Mouse (Mus musculus) myocyte (in vitro differentiated cells): ENCODE data around the gene Art3.

Experiments
- E2F4 ChIP-seq: IDR thresholded peaks from one replicate; pipeline ENCODE4 v1.6.1; 2011; ENCODE audit warnings: mild to moderate bottlenecking, control low read depth, moderate library complexity; ENCODE audit not compliant: insufficient read depth
- MAX ChIP-seq: IDR thresholded peaks from one replicate; pipeline ENCODE4 v1.6.1; 2011; ENCODE audit warnings: low read depth, mild to moderate bottlenecking, control low read depth
- MYOD1 ChIP-seq, 3 experiments: IDR thresholded peaks; one replicate each; pipeline ENCODE4 v1.6.1; 2011; ENCODE audit warnings: control low read depth in 2 of 3, low read depth in 2 of 3, mild to moderate bottlenecking in 2 of 3, moderate library complexity in 1 of 3; ENCODE audit not compliant: insufficient read length in 2 of 3, control insufficient read depth in 1 of 3
- MYOG ChIP-seq, 3 experiments: IDR thresholded peaks; one replicate each; pipeline ENCODE4 v1.6.1; 2011; ENCODE audit warnings: control low read depth in 2 of 3, low read depth in 2 of 3, mild to moderate bottlenecking in 2 of 3; ENCODE audit not compliant: insufficient read length in 2 of 3, control insufficient read depth in 1 of 3, insufficient read depth in 1 of 3
- POLR2A ChIP-seq: IDR thresholded peaks from one replicate; pipeline ENCODE4 v1.6.1; 2011; ENCODE audit warnings: low read depth, mild to moderate bottlenecking, control low read depth, moderate library complexity; ENCODE audit not compliant: insufficient read length
- POLR2AphosphoS2 ChIP-seq: IDR thresholded peaks from one replicate; pipeline ENCODE4 v1.6.1; 2011; ENCODE audit warnings: low read depth, control low read depth; ENCODE audit not compliant: insufficient read length
- REST ChIP-seq: IDR thresholded peaks from one replicate; pipeline ENCODE4 v1.6.1; 2011; ENCODE audit warnings: mild to moderate bottlenecking, control low read depth, moderate library complexity; ENCODE audit not compliant: insufficient read depth, insufficient read length
- SRF ChIP-seq: IDR thresholded peaks from one replicate; pipeline ENCODE4 v1.6.1; 2011; ENCODE audit warnings: low read depth; ENCODE audit not compliant: control insufficient read depth, insufficient read length
- TCF12 ChIP-seq: IDR thresholded peaks from one replicate; pipeline ENCODE4 v1.6.1; 2011; ENCODE audit warnings: mild to moderate bottlenecking, control low read depth; ENCODE audit not compliant: poor library complexity, insufficient read depth, severe bottlenecking
- TCF3 ChIP-seq: IDR thresholded peaks from one replicate; pipeline ENCODE4 v1.6.1; 2011; ENCODE audit warnings: low read depth, control low read depth; ENCODE audit not compliant: insufficient read length
- USF1 ChIP-seq: IDR thresholded peaks from one replicate; pipeline ENCODE4 v1.6.1; 2011; ENCODE audit warnings: low read depth, mild to moderate bottlenecking, control low read depth, moderate library complexity

DNA sequence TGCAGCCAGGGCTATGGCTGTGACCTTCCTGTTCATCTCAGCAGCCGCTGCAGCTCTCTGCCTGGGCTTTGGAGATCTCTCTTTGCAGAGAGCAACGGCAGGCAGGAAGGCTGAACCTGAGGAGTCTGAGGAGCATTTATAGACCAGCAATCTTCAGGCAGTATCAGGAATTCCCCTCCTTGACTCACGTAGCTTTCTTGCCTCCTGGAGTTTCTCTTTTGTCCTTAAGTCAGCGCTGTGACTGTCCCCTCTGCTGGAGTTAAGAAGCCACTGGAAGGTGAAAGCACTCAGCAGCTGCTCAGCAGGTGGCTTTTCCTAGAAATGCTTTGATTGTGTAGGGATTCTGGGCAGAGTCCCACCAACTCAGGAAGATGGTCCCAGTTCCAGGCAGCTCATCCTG lies 31.6 kb downstream of the Art3 start:
- TF ChIP-seq MAX: no peak
- TF ChIP-seq POLR2A: no peak
- no peak for TF ChIP-seq REST
- no peak for TF ChIP-seq USF1
- TF ChIP-seq TCF3: no peak
- TF ChIP-seq MYOG (IDR thresholded peaks at IDR 0.05; ENCODE audit: control insufficient read depth in 1 of 3, insufficient read depth in 1 of 3, insufficient read length in 2 of 3, low read depth in 2 of 3): no peak
- TF ChIP-seq MYOD1 (IDR thresholded peaks at IDR 0.05; ENCODE audit: control insufficient read depth in 1 of 3, insufficient read length in 2 of 3, low read depth in 2 of 3): no peak
- no peak for TF ChIP-seq SRF
- TF ChIP-seq TCF12: no peak
- no peak for TF ChIP-seq POLR2AphosphoS2
- TF ChIP-seq E2F4: no peak
